Mouse (Mus musculus): ENCODE measurements around the gene Iffo2. TPM values are rescaled to one million over a fixed set of nuclear protein-coding genes. Genes with fewer than 3 reads are reported as not detected.

The Iffo2 gene
- total and polyA plus RNA-seq, 3 experiments = 0.38 to 3.0 (median 0.60) TPM

GRCm38 (mm10) chr4:139598950-139599518, 68.7 kb downstream of the Iffo2 start:
- Histone ChIP-seq H3K9ac (ENCODE audit: insufficient read depth, low read depth) (peak overlapping the region; percentile 19), H3K4me2 (ENCODE audit: insufficient read depth, low read depth, poor library complexity, severe bottlenecking) (peak overlapping the region; percentile 75), H3K79me2 (replicated peaks; ENCODE audit: control insufficient read depth, extremely low read depth, insufficient read depth, poor library complexity, severe bottlenecking) (no peaks in the 10 kb centered on the region), H3K9me3 (replicated peaks; ENCODE audit: low read length) (peaks cover 7% of the 10 kb centered on the region), H3K27ac (ENCODE audit: insufficient read depth, low read depth) (peak overlapping the region; percentile 14), H3K27me3 (replicated peaks) (peaks cover 12% of the 10 kb centered on the region), H3K4me3 (replicated peaks in 1 of 3; ENCODE audit: low read depth in 2 of 3, low read length in 2 of 3, poor library complexity in 1 of 3) (peak overlapping the region in 1 of 3 experiments; percentile 10), H3K36me3 (replicated peaks in 1 of 2; ENCODE audit: control insufficient read depth in 1 of 2, insufficient read depth in 1 of 2, low read length in 1 of 2) (no peaks in the 10 kb centered on the region), H3K4me1 (ENCODE audit: control insufficient read depth in 1 of 2, insufficient read depth in 2 of 2) (peaks cover 16 to 34% of the 10 kb centered on the region in 2 experiments)
- dilution Hi-C loops (cut with MboI; ENCODE audit: extremely low pct_ligation_motif_present, extremely low pct_unique_long_range_greater_than_20kb, low sequenced_read_pairs) = no loop called here
- in situ Hi-C loops (cut with MboI; ENCODE audit: low pct_ligation_motif_present, low pct_unique_long_range_greater_than_20kb, low sequenced_read_pairs) = no loop called here
- peak; percentile 79 for DNase-seq (ENCODE audit: extremely low read depth)
- peak; percentile 69 for TF ChIP-seq MXI1 (IDR thresholded peaks at IDR 0.05; ENCODE audit: low read depth, low read length)
- TF ChIP-seq RAD21 (IDR thresholded peaks at IDR 0.05; ENCODE audit: low read depth, low read length) = no peak
- no peak for TF ChIP-seq CTCF (conservative IDR thresholded peaks at IDR 0.05 in 1 of 2, IDR thresholded peaks at IDR 0.05 in 1 of 2; ENCODE audit: low read depth in 2 of 2, low read length in 2 of 2)
- 0 out of 2 replicates have a peak, but pooled peaks have one; percentile 64 for TF ChIP-seq MAZ (IDR thresholded peaks at IDR 0.05; ENCODE audit: low read depth, low read length)
- TF ChIP-seq TBP (conservative IDR thresholded peaks at IDR 0.05; ENCODE audit: low read depth, low read length) = peak; percentile 63
- no peak for TF ChIP-seq CHD1 (IDR thresholded peaks at IDR 0.05; ENCODE audit: low read depth, low read length)
- TF ChIP-seq MAX (IDR thresholded peaks at IDR 0.05; ENCODE audit: low read length) = peak; percentile 90
- no peak for TF ChIP-seq MEF2A (IDR thresholded peaks at IDR 0.05; ENCODE audit: borderline replicate concordance, low read depth, low read length)
- peak; percentile 39; the same call in 1 of the 2 replicates for TF ChIP-seq NELFE (IDR thresholded peaks at IDR 0.05; ENCODE audit: low read depth, low read length)
- peak; percentile 49; the same call in 1 of the 2 replicates for TF ChIP-seq EP300 (IDR thresholded peaks at IDR 0.05; ENCODE audit: low read length)
- no peak for TF ChIP-seq UBTF (IDR thresholded peaks at IDR 0.05; ENCODE audit: low read depth, low read length)
- peak; percentile 85 for TF ChIP-seq CHD2 (IDR thresholded peaks at IDR 0.05; ENCODE audit: low read length)
- TF ChIP-seq MAFK (IDR thresholded peaks at IDR 0.05; ENCODE audit: insufficient replicate concordance, low read length) = no peak
- TF ChIP-seq USF2 (conservative IDR thresholded peaks at IDR 0.05; ENCODE audit: low read depth, low read length) = peak; percentile 66
- peak; percentile 74 for TF ChIP-seq TCF12 (IDR thresholded peaks at IDR 0.05; ENCODE audit: low read depth, low read length)
- no peak for TF ChIP-seq PAX5 (IDR thresholded peaks at IDR 0.05; ENCODE audit: low read length)
- peak; percentile 63 for TF ChIP-seq POLR2A (IDR thresholded peaks at IDR 0.05; ENCODE audit: low read depth, low read length)
- TF ChIP-seq JUND (conservative IDR thresholded peaks at IDR 0.05; ENCODE audit: low read depth, low read length) = no peak
- TF ChIP-seq IRF4 (IDR thresholded peaks at IDR 0.05; ENCODE audit: low read depth, low read length) = peak; percentile 17; the same call in 1 of the 2 replicates
- peak; percentile 19; the same call in 1 of the 2 replicates for TF ChIP-seq ZMIZ1 (IDR thresholded peaks at IDR 0.05; ENCODE audit: low read depth, low read length)
- TF ChIP-seq KAT2A (IDR thresholded peaks at IDR 0.05; ENCODE audit: insufficient replicate concordance, low read length) = no peak
- TF ChIP-seq USF1 (IDR thresholded peaks at IDR 0.05; ENCODE audit: low read depth, low read length) = peak; percentile 82
- peak; percentile 80 for TF ChIP-seq ELF1 (IDR thresholded peaks at IDR 0.05; ENCODE audit: low read depth, low read length)
- TF ChIP-seq SIN3A (IDR thresholded peaks at IDR 0.05; ENCODE audit: low read length) = peak; percentile 77
- TF ChIP-seq ETS1 (conservative IDR thresholded peaks at IDR 0.05; ENCODE audit: low read depth, low read length) = peak; percentile 74
- 0 out of 2 replicates have a peak, but pooled peaks have one; percentile 42 for TF ChIP-seq MYC (IDR thresholded peaks at IDR 0.05; ENCODE audit: low read depth, low read length)
- no peak for TF ChIP-seq ZKSCAN1 (IDR thresholded peaks at IDR 0.05; ENCODE audit: borderline replicate concordance, low read depth, low read length)
- peak; percentile 92 for TF ChIP-seq BHLHE40 (IDR thresholded peaks at IDR 0.05; ENCODE audit: low read depth, low read length)
